Mouse (Mus musculus): ENCODE measurements around the gene Prss44. TPM values are rescaled to one million over a fixed set of nuclear protein-coding genes. Genes with fewer than 3 reads are reported as not detected.

Prss44 gene
- polyA plus RNA-seq, 1 experiment from 2014 or later, result not detected

DNA sequence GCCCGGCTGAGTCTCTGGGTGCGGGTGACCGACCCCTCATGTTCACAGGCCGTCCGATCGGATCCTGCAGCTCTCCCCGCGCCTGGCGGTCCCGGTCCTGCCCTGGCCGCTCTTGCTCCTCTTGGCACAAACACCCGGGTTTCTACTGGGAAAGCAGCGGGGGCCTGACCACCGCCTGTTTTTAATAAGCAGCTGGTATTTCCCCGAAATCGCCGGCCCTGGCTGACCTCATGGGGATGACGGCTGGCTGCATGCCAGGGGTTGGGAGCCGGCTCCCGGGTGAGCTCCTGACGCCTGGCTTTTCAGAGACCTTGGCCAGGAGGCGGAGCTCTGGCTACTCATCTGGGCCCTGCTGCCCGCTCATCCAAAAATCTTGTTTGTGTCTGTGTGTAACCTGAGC is 32.1 kb upstream of the Prss44 start:
- peak overlapping the region; percentile 83 for H3K4me2 ChIP-seq
- peak; percentile 98 for DNase-seq (ENCODE audit: low spot score, missing footprints)
- peak; percentile 77 for ATAC-seq (ENCODE audit: low FRiP score)
- no peaks in the 10 kb centered on the region for H3K9me3 ChIP-seq (ENCODE audit: control insufficient read depth, low read length)
- no peaks in the 10 kb centered on the region for H3K36me3 ChIP-seq (ENCODE audit: control insufficient read depth, insufficient read depth, low read length)
- peak overlapping the region; percentile 74 for H3K9ac ChIP-seq (ENCODE audit: low read length)
- H3K4me3 ChIP-seq (ENCODE audit: low read depth, low read length), result peak overlapping the region; percentile 47
- no peak overlapping the region for H3K27ac ChIP-seq (ENCODE audit: low read depth, low read length)
- no peaks in the 10 kb centered on the region for H3K27me3 ChIP-seq (ENCODE audit: control insufficient read depth, insufficient read depth, low read length)
- under 1% methylated on average over 23 of the region's 23 CpGs for WGBS
- H3K4me1 ChIP-seq (ENCODE audit: control insufficient read depth, insufficient read depth, low read length), result peaks cover 5% of the 10 kb centered on the region

DNA sequence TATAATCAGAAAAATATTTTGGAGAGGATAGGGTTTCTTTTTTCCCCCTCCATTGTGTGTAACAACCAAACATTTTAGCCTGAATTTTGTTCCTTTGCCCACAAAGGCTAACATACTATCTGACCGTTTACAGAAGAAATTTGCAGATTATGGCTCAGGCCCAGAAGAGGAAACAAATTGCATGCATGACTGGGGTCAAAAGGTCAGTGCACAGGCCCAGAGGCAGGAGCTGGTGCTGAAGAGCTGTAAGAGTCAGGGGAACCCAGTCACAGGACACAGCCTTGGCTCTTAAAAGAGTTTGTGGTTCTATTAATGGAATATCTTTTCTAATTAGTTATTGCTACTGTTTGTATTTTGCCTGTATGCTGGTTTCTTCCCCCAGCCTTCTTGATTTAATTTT is 30.2 kb upstream of the Prss44 start:
- no peak overlapping the region for H3K4me2 ChIP-seq
- no peaks in the 10 kb centered on the region; the same call in 1 of the 2 replicates for H3K9me3 ChIP-seq (ENCODE audit: control insufficient read depth, low read length)
- peaks cover 5% of the 10 kb centered on the region for H3K4me1 ChIP-seq (ENCODE audit: control insufficient read depth, insufficient read depth, low read length)
- no peak overlapping the region for H3K4me3 ChIP-seq (ENCODE audit: low read depth, low read length)
- H3K27ac ChIP-seq (ENCODE audit: low read depth, low read length), result no peak overlapping the region
- H3K27me3 ChIP-seq (ENCODE audit: control insufficient read depth, insufficient read depth, low read length), result no peaks in the 10 kb centered on the region
- DNase-seq (ENCODE audit: low spot score, missing footprints), result no peak
- H3K36me3 ChIP-seq (ENCODE audit: control insufficient read depth, insufficient read depth, low read length), result no peaks in the 10 kb centered on the region
- no peak for ATAC-seq (ENCODE audit: low FRiP score)
- H3K9ac ChIP-seq (ENCODE audit: low read length), result no peak overlapping the region
- WGBS, result 52% methylated on average over 1 of the region's 1 CpGs

DNA sequence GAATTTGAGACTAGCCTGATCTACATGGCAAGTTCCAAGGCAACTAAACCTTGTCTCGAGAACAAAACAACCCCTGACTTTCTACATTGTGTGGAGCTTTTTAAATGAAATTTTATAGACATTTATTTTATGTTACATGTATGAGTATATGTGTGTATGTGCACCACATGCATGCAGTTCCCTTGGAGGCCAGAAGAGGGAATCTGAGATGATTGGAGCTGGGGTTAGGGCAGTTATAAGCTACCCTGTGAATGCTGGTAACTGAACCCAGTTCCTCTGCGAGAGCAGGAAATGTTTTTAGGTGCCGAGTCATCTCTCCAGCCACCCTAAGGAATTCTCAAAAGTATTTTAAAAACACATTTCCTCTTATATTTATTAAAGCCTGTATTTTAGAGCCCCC is 25.6 kb upstream of the Prss44 start:
- WGBS, result 90% methylated on average over 3 of the region's 3 CpGs
- Histone ChIP-seq H3K9ac (ENCODE audit: low read length) (no peak overlapping the region), H3K9me3 (ENCODE audit: control insufficient read depth, low read length) (no peaks in the 10 kb centered on the region; the same call in 1 of the 2 replicates), H3K27me3 (ENCODE audit: control insufficient read depth, insufficient read depth, low read length) (no peaks in the 10 kb centered on the region), H3K4me2 (no peak overlapping the region), H3K4me3 (ENCODE audit: low read depth, low read length) (no peak overlapping the region), H3K4me1 (ENCODE audit: control insufficient read depth, insufficient read depth, low read length) (no peaks in the 10 kb centered on the region), H3K36me3 (ENCODE audit: control insufficient read depth, insufficient read depth, low read length) (no peaks in the 10 kb centered on the region), H3K27ac (ENCODE audit: low read depth, low read length) (no peak overlapping the region)
- no peak for ATAC-seq (ENCODE audit: low FRiP score)
- DNase-seq (ENCODE audit: low spot score, missing footprints), result no peak

DNA sequence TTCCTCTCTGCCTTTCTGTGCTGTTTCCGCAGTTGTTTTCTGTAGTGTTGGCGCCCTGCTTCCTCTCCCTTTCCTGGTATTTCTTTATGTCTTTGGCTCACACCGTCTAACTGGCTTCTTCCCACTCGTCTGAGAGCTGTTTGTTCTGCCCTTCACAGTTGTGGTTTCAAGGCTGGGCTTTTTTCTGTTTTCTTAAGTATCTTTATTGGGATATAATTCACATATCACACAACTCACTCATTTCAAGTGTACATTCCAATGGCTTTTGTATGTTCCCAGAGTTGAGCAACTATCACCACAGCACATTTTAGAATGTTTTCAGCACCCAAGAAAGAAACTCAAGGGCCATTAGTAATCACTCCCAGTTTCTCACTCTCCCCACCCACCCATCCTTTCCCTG is 23.3 kb upstream of the Prss44 start:
- no peak for ATAC-seq (ENCODE audit: low FRiP score)
- Histone ChIP-seq H3K4me1 (ENCODE audit: control insufficient read depth, insufficient read depth, low read length) (no peaks in the 10 kb centered on the region), H3K9me3 (ENCODE audit: control insufficient read depth, low read length) (no peaks in the 10 kb centered on the region; the same call in 1 of the 2 replicates), H3K4me2 (no peak overlapping the region), H3K9ac (ENCODE audit: low read length) (no peak overlapping the region), H3K27ac (ENCODE audit: low read depth, low read length) (no peak overlapping the region), H3K27me3 (ENCODE audit: control insufficient read depth, insufficient read depth, low read length) (no peaks in the 10 kb centered on the region), H3K4me3 (ENCODE audit: low read depth, low read length) (no peak overlapping the region), H3K36me3 (ENCODE audit: control insufficient read depth, insufficient read depth, low read length) (no peaks in the 10 kb centered on the region)
- DNase-seq (ENCODE audit: low spot score, missing footprints), result no peak
- WGBS, result 76% methylated on average over 4 of the region's 4 CpGs

DNA sequence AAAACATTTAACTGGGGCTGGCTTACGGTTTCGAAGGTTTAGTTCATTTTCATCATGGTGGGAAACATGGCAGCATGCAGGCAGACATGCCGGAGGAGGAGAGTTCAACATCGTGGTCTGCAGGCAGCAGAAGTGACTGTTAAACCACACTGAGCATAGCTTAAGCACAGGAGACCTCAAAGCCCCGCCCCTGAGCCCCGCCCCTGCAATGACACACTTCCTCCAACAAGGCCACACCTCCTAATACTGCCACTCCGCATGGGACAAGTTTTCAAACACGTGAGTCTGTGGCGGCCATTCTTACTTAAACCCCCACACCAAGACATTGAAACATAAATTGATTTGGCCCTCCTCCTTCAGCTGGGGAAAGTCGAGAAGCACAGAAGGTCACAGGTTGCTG is 16.8 kb upstream of the Prss44 start:
- Histone ChIP-seq H3K27me3 (ENCODE audit: control insufficient read depth, insufficient read depth, low read length) (no peaks in the 10 kb centered on the region), H3K4me1 (ENCODE audit: control insufficient read depth, insufficient read depth, low read length) (no peaks in the 10 kb centered on the region), H3K9me3 (ENCODE audit: control insufficient read depth, low read length) (no peaks in the 10 kb centered on the region), H3K36me3 (ENCODE audit: control insufficient read depth, insufficient read depth, low read length) (no peaks in the 10 kb centered on the region), H3K9ac (ENCODE audit: low read length) (no peak overlapping the region), H3K4me2 (no peak overlapping the region), H3K27ac (ENCODE audit: low read depth, low read length) (no peak overlapping the region), H3K4me3 (ENCODE audit: low read depth, low read length) (no peak overlapping the region)
- DNase-seq (ENCODE audit: low spot score, missing footprints) (no peak), ATAC-seq (ENCODE audit: low FRiP score) (no peak)
- 84% methylated on average over 10 of the region's 10 CpGs for WGBS

DNA sequence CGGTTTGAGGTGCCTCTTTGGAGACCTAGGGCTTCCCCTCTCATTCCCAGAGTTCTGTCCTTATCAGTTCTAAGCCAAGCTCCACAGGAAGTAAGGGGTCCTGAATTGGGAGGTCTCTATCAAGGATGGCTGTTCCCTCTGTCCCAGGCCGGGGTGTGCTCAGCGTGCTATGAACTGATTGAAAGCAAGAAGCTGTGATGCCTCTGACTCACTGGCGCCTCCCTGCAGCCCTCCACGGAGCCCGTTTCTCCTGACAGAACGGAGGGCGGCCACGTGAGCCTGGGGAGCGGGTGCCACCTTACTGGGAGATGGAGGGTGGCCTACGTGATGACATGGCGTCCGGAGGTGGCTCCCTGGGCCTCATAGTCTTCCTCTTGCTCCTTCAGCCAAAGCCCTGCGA is 15.9 kb upstream of the Prss44 start, which contains the start of gene Prss42:
Prss42 (plus strand) TSS at position 301 of the 400 bp plus-strand sequence.
- H3K4me1 ChIP-seq (ENCODE audit: control insufficient read depth, insufficient read depth, low read length), result no peaks in the 10 kb centered on the region
- H3K4me3 ChIP-seq (ENCODE audit: low read depth, low read length), result no peak within 1 kb of the TSS
- no peak within 1 kb of the TSS for H3K4me2 ChIP-seq
- DNase-seq (ENCODE audit: low spot score, missing footprints) (no peak), ATAC-seq (ENCODE audit: low FRiP score) (no peak)
- WGBS, result 94% methylated on average over 14 of the region's 14 CpGs
- H3K27me3 ChIP-seq (ENCODE audit: control insufficient read depth, insufficient read depth, low read length), result no peaks in the 10 kb centered on the region
- H3K36me3 ChIP-seq (ENCODE audit: control insufficient read depth, insufficient read depth, low read length), result no peaks in the 10 kb centered on the region
- H3K27ac ChIP-seq (ENCODE audit: low read depth, low read length), result no peak within 1 kb of the TSS
- no peak within 1 kb of the TSS for H3K9ac ChIP-seq (ENCODE audit: low read length)
- H3K9me3 ChIP-seq (ENCODE audit: control insufficient read depth, low read length), result no peaks in the 10 kb centered on the region

DNA sequence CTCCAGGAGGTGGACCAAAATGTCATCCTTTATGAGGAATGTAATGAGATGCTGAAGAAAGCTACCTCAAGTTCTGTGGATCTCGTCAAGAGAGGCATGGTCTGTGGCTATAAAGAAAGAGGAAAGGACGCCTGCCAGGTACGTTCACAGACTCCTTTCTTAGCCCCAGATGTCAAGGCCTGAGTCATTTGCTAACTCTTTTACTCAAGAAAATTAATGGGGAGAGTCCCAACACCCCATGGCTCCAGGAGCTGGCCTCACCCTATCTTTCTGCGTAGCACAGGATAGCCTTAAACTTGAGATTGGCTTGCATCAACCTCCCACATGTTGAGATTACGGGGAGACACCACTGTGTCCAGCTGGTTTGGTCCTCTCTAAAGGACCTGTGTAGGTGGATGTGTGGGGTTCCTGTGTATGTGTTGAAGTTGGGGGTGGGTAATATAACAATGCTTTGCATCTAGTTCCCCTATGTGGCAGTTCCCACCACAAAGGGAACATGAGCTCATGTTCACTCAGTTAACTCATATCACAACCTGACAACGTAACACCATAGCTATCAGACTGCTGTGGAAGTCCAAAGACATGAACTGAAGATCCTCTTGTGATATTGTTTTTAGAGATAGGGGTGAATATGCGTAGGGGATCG is 12.8 kb upstream of the Prss44 start:
- Histone ChIP-seq H3K27me3 (ENCODE audit: control insufficient read depth, insufficient read depth, low read length) (no peaks in the 10 kb centered on the region), H3K4me1 (ENCODE audit: control insufficient read depth, insufficient read depth, low read length) (no peaks in the 10 kb centered on the region), H3K36me3 (ENCODE audit: control insufficient read depth, insufficient read depth, low read length) (no peaks in the 10 kb centered on the region), H3K9me3 (ENCODE audit: control insufficient read depth, low read length) (no peaks in the 10 kb centered on the region), H3K4me2 (no peak overlapping the region), H3K27ac (ENCODE audit: low read depth, low read length) (no peak overlapping the region), H3K4me3 (ENCODE audit: low read depth, low read length) (no peak overlapping the region), H3K9ac (ENCODE audit: low read length) (no peak overlapping the region)
- ATAC-seq (ENCODE audit: low FRiP score) (no peak), DNase-seq (ENCODE audit: low spot score, missing footprints) (no peak)
- WGBS, result 87% methylated on average over 8 of the region's 8 CpGs

DNA sequence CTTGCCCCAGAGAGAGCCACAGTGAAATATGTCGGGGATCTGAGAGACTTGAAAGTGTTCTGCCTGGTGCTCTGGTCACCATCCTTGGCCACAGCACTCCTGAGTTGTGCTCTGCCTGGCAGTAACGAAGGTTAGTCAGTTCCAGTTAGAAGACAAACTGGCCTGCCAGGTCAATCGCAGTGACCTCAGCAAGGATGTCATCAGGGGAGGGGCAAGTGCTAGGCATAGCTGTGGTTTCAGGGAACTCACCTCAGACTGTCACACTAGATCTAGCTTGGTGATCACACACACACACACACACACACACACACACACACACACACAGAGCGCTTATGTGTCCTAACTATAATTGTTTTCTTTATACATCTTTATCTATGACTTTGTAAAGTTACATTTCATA is 10.5 kb upstream of the Prss44 start:
- no peaks in the 10 kb centered on the region for H3K4me1 ChIP-seq (ENCODE audit: control insufficient read depth, insufficient read depth, low read length)
- H3K4me3 ChIP-seq (ENCODE audit: low read depth, low read length), result no peak overlapping the region
- 68% methylated on average over 4 of the region's 4 CpGs for WGBS
- H3K27me3 ChIP-seq (ENCODE audit: control insufficient read depth, insufficient read depth, low read length), result no peaks in the 10 kb centered on the region
- H3K9ac ChIP-seq (ENCODE audit: low read length), result no peak overlapping the region
- H3K4me2 ChIP-seq, result no peak overlapping the region
- ATAC-seq (ENCODE audit: low FRiP score), result no peak
- DNase-seq (ENCODE audit: low spot score, missing footprints), result no peak
- no peak overlapping the region for H3K27ac ChIP-seq (ENCODE audit: low read depth, low read length)
- no peaks in the 10 kb centered on the region for H3K9me3 ChIP-seq (ENCODE audit: control insufficient read depth, low read length)
- no peaks in the 10 kb centered on the region for H3K36me3 ChIP-seq (ENCODE audit: control insufficient read depth, insufficient read depth, low read length)

DNA sequence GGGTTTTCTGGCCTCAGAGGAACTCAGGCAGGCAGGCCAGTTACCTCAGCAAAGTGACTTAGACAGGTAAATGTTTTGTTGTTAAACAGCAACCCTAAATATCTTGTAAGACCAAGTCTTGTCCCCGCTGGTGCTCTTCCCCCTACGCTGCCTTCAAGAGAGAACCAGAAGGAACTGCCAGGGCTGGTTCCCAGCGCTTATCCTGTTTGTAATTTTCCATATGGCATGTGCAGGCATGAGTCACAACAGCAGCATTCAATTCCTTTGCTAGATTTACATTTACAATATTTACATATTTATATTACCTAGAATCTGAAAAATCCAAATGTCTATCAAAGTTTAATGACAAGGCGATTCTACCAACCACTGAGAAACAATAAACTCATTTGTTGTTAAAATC is 3.7 kb upstream of the Prss44 start:
- Histone ChIP-seq H3K9ac (ENCODE audit: low read length) (no peak overlapping the region), H3K4me1 (ENCODE audit: control insufficient read depth, insufficient read depth, low read length) (no peaks in the 10 kb centered on the region), H3K4me2 (no peak overlapping the region), H3K4me3 (ENCODE audit: low read depth, low read length) (no peak overlapping the region), H3K9me3 (ENCODE audit: control insufficient read depth, low read length) (no peaks in the 10 kb centered on the region), H3K36me3 (ENCODE audit: control insufficient read depth, insufficient read depth, low read length) (no peaks in the 10 kb centered on the region), H3K27ac (ENCODE audit: low read depth, low read length) (no peak overlapping the region), H3K27me3 (ENCODE audit: control insufficient read depth, insufficient read depth, low read length) (no peaks in the 10 kb centered on the region)
- DNase-seq (ENCODE audit: low spot score, missing footprints) (no peak), ATAC-seq (ENCODE audit: low FRiP score) (no peak)
- WGBS, result 92% methylated on average over 4 of the region's 4 CpGs

Data from midbrain, embryonic 11.5 days (tissue).